Mouse (Mus musculus) macrophage (primary cell): ENCODE measurements around the gene Golga3. TPM values are rescaled to one million over a fixed set of nuclear protein-coding genes. Genes with fewer than 3 reads are reported as not detected.

Experiments used
- H3K27ac ChIP-seq: fragments of 350-480 bp; formaldehyde crosslinking; 2 replicates; pipeline ENCODE4 v1.9.0; 2021
- H3K36me3 ChIP-seq: fragments of 350-480 bp; formaldehyde crosslinking; 2 replicates; pipeline ENCODE4 v1.9.0; 2021; ENCODE audit errors: inconsistent target
- H3K4me3 ChIP-seq: fragments of 350-480 bp; formaldehyde crosslinking; 2 replicates; pipeline ENCODE4 v1.9.0; 2021; ENCODE audit errors: inconsistent target
- H3K79me2 ChIP-seq: fragments of 350-480 bp; formaldehyde crosslinking; 2 replicates; pipeline ENCODE4 v1.9.0; 2021; ENCODE audit errors: inconsistent target
- WGBS: methylation state at CpG from one replicate; pipeline ENCODE4 v1.1.7; 2026; ENCODE audit warnings: inconsistent platforms; ENCODE audit not compliant: missing documents; 5-methylcytosine and 5-hydroxymethylcytosine counted together
- polyA plus RNA-seq: library from polyadenylated mRNA; stranded (reverse); fragments of 250-400 nt; gene quantifications from 3 replicates; pipeline ENCODE4 v1.2.4, GENCODE M21; 2018; ENCODE audit warnings: inconsistent platforms

Gene Golga3
- polyA plus RNA-seq, 1 experiment from 2014 or later: 22.1 TPM

- Histone ChIP-seq H3K27ac (no peak overlapping the region), H3K79me2 (peaks cover 3% of the 10 kb centered on the region), H3K36me3 (no peaks in the 10 kb centered on the region), H3K4me3 (no peak overlapping the region)
- 96% methylated on average over 4 of the region's 4 CpGs for WGBS
Observed at GRCm38 (mm10) chr5:110274147-110274546, 97.6 kb downstream of the Golga3 start.

DNA sequence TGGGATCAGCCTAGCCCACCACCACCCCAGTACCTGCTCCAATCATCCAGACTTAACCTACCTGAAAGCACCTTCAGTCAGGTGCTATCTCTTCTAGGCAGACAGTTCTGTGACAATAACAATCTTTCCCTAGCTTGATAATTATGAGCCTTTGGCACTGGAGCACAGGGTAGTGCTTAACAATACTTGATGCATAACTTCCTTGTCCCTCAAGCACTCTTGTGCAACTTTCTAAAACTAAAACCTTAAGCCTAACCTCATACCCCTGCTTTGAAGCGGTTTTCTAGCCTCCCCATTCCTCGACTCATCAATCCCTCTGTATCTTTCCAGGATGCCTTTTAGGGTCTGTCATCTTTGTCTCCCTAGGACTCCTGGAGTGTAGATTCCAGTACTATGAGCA, 98.3 kb downstream of the Golga3 start:
- Histone ChIP-seq H3K27ac (no peak overlapping the region), H3K4me3 (no peak overlapping the region), H3K36me3 (no peaks in the 10 kb centered on the region), H3K79me2 (no peaks in the 10 kb centered on the region)
- WGBS: 87% methylated on average over 2 of the region's 2 CpGs

Other genes starting within 250 kb of the Golga3 start
- gene Zfp932, start 180.2 kb upstream of the Golga3 start, polyA plus RNA-seq: 14.3 to 15.9 TPM (median 15.7 TPM) in 3 replicates
- gene Gm17655, start 104.2 kb upstream of the Golga3 start, polyA plus RNA-seq: 3.1 to 5.1 TPM (median 3.1 TPM) in 3 replicates
- gene Gm35315, start 82.3 kb upstream of the Golga3 start, polyA plus RNA-seq: 0.06 to 0.51 TPM (median 0.10 TPM) in 3 replicates
- 0.06 to 0.07 TPM in 2 of 3 replicates, not detected in the other for gene Plcxd1, start 76.7 kb upstream of the Golga3 start, polyA plus RNA-seq
- gene Gtpbp6, start 68.5 kb upstream of the Golga3 start, polyA plus RNA-seq: 5.6 to 22.4 TPM (median 15.8 TPM) in 3 replicates
- 2.0 to 5.7 TPM (median 2.3 TPM) in 3 replicates for gene Zfp605, start 66.6 kb upstream of the Golga3 start, polyA plus RNA-seq
- 26.2 to 38.4 TPM (median 30.9 TPM) in 3 replicates for gene Chfr, start 40.9 kb upstream of the Golga3 start, polyA plus RNA-seq
- 22.8 to 37.6 TPM (median 32.0 TPM) in 3 replicates for gene Ankle2, start 54.3 kb downstream of the Golga3 start, polyA plus RNA-seq
- gene Pgam5, start 93.2 kb downstream of the Golga3 start, polyA plus RNA-seq: 13.1 to 37.7 TPM (median 18.8 TPM) in 3 replicates
- 1.5 to 1.8 TPM (median 1.5 TPM) in 3 replicates for gene Pxmp2, start 109.5 kb downstream of the Golga3 start, polyA plus RNA-seq
- 0.57 to 14.9 TPM (median 4.5 TPM) in 3 replicates for gene Pole, start 109.6 kb downstream of the Golga3 start, polyA plus RNA-seq
- gene P2rx2, start 166.5 kb downstream of the Golga3 start, polyA plus RNA-seq: not detected in 3 replicates
- not detected in 3 replicates for gene Lrcol1, start 168.0 kb downstream of the Golga3 start, polyA plus RNA-seq